Mouse (Mus musculus) layer of hippocampus, postnatal 14 days (tissue): ENCODE measurements at regions not wholly inside any gene's neighbourhood (a gene's known extent, or its start where the extent isn't known, plus 50 kb on each side); places are given as distances from the start of the nearest gene placed in this dataset.

Experiments
- DNase-seq, 2 experiments: peaks; one replicate each; pipeline ENCODE4 v3.0.0; 2021 to 2022; ENCODE audit warnings: low spot score in 2 of 2, mixed read lengths in 1 of 2

DNA sequence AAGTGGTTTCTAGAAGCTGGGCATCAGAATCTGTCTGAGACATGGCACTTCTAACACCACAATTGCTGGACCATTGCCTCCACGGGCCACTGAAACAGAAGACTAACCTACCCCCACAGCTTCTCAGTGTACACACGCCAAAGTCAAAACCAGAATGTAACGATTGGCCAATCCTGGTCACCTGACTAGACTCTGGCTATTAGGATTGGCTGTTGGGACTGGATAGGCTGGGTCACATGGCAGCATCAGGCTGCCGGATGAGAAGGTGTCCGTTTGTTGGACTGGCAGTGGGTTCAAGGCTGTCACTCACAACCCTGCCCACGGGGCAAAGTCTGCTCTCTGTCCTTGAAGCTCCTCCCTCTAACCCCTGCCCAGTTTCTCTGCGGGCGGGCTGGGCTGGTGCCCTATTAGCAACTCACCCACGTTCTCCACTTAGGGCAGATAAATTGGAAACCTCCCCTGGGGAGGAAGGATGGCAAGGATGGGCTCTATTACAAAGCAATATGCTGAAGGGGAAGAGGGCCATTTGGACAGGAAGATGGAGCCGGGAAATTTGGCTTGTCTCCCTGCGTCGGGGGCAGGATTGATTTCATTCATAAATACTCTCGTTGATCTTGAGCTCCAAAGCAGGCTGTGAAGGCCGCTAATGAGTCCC lies 214.3 kb upstream of the Sdk2 start:
- DNase-seq: no peak

- DNase-seq: no peak
These were observed 210.9 kb upstream of the Sdk2 start for GRCm38 (mm10) chr11:114277513-114278304.

- peak in 1 of 2 experiments; percentile 51 for DNase-seq
These were observed 203.7 kb upstream of the Sdk2 start for GRCm38 (mm10) chr11:114270358-114271072.

DNA sequence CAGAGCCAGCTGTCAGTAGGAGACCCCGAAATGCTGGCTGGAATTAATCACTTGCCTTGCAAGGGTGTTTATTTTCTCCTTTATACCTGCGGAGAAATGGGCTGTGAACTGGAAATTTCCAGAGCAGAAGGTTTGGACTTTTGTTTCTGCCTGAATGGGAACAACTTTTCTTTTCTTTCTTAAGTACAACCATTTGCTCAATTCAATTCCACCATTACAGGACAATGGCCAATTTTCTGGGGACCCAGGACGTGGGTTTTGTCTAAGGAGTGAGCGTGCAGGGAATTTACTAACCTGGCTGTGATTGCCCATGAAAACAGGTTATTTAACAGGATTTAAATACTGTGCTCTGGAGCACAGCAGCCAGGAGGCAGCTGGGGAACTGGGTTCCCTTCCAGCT lies 195.1 kb upstream of the Sdk2 start:
- DNase-seq: no peak

- no peak for DNase-seq
These were observed 191.4 kb upstream of the Sdk2 start for GRCm38 (mm10) chr11:114258218-114258617.

DNA sequence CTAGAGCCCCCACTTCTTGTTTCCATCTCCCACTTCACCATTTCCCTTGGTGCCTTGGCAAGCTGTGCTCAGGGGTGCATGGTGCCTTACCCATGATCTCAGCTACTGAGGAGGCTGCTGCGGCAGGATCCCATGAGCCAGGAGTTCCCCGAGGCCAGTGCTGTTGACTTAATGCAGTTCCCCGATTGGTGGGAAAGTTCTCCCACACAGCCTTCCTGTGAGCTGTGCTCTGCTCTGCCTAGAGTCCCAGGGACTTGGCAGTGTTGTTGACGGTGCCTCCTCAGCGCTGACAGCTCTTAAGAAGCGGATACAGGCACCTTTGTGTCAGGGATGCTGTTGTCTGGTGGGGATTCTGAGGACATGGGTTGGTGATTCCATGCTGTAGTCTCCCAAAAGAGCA lies 190.9 kb upstream of the Sdk2 start:
- no peak for DNase-seq

DNA sequence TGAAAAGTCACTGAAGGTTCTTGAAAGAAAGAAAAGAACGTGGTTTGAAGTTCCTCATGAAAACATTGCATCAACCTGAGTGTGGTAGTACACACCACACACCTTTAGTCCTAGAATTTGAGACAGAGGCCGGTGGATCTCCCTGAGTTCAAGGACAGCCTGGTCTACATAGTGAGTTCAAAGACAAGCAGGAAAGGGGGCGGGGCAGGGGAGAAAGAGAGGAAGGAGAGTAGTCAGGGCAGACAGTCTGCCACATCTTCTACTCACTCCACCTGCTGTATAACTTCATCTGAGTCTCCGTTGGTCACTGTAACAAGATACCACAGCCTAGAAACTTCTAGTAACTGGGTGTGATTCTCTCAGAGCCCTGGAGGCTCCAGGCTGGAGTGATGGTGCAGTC lies 190.2 kb upstream of the Sdk2 start:
- DNase-seq: no peak

- no peak for DNase-seq
These were observed 187.5 kb upstream of the Sdk2 start for GRCm38 (mm10) chr11:114254344-114254743.

- DNase-seq: no peak
These were observed 184.8 kb upstream of the Sdk2 start for GRCm38 (mm10) chr11:114251614-114252013.

GRCm38 (mm10) chr11:114249215-114249614 lies 182.4 kb upstream of the Sdk2 start:
- no peak for DNase-seq

GRCm38 (mm10) chr11:114248261-114248898 lies 181.5 kb upstream of the Sdk2 start:
- no peak for DNase-seq

DNA sequence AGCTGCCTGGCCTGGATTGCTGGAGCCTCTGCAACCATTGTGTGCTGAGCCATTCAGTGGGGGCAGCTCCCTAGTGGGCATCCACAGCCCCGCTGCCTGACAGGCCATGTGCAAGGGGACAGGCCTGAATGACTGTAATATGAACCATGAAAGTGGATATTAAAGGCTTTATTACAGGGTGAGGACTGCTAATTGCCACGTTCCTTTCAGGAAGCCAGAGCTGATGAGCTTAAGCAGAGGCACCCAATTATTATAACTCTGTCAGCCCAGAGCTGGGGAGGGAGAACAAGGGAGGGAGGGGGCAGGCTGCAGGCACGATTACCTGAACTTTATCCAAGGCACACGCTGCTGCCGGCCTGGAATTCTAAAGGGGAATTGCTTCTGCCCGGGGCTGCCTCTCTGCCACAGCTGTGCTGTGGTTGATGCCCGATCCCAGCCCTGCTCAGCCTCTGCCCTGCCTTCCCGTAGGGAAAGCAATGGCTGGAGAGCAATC lies 172.5 kb upstream of the Sdk2 start:
- DNase-seq: no peak

GRCm38 (mm10) chr11:114238801-114239200 lies 172.0 kb upstream of the Sdk2 start:
- no peak for DNase-seq

DNA sequence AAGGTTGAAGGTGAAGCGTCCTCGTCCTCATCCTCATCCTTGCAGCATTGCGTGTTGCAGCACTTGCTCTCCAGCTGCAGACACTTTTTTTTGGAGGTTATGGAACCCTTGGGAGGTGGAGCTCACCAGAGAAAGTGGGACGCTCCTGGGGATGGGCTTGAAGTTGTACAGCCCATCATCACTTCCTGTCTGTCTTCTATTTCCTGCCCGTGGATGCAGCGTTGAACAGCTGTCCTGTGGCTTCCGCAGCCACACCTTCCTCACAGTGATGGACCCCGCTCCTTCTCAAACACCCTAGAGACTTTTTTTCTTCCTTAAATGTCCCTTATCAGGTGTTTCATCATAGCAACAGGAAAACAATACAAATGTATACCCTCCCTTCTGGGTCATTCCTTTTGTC lies 171.5 kb upstream of the Sdk2 start:
- no peak for DNase-seq

GRCm38 (mm10) chr11:114234542-114234910 lies 167.7 kb upstream of the Sdk2 start:
- DNase-seq: no peak

DNA sequence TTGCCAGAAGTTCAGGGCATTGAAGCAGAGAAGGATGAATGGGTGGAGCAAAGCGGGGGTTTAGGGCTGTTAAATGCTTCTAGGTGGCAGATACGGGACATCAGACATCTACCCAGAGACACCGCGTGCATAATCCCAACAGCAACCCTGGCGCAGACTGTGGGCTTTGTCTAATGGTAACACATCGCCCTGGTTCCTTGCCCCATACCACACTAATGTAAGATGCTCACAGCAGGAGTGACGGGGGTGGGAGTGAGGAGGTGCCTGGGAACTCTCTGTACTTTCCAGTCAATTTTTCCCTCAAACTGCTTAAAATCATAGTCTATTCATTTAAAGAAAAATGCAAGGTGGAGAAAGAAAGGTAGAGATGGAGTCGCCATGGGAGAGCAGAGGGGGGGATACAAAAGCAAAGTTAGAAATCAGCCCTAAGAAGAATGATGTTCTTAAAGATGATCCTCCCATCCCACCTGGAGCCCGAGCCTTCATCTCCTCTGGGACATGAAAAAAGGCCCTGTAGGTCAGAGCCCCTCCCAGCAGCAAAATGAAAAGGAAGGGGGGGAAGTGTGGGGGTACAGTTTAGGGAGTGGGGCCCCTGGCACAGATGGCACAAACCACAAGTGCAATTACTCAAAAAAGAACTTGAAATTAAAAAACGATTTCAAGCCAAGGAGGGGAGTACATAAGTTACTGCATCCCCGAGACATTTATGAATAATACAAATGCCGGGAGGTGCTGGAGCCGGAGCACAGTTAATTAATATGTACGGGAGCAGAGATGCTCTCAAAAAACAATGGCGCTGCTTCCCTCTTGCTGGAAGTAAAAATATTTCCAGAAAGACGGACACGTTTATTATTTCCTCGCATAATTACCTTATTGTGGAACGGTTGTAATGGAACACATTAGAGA lies 167.0 kb upstream of the Sdk2 start:
- no peak for DNase-seq

DNA sequence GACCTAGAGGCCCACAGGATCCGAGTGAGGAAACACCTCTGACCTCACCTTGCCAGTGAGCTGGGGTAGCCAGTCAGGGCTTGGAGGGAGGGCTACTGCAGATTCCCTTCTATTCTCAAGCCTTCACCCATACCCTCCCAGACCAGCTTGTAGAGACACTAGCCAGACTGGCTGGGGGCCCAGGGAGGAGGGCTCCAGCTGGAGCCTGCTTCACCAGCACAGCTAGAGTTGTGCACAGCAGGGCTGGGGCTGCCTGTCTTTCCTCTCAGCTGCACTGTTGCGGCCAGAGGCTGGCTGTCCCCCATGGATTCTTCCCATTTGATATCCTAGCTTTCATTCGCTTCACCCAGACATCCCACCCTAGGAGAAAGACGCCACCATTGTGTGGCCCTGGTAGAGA lies 165.0 kb upstream of the Sdk2 start:
- DNase-seq: no peak

- DNase-seq: no peak
These were observed 162.9 kb upstream of the Sdk2 start for GRCm38 (mm10) chr11:114229763-114230162.

DNA sequence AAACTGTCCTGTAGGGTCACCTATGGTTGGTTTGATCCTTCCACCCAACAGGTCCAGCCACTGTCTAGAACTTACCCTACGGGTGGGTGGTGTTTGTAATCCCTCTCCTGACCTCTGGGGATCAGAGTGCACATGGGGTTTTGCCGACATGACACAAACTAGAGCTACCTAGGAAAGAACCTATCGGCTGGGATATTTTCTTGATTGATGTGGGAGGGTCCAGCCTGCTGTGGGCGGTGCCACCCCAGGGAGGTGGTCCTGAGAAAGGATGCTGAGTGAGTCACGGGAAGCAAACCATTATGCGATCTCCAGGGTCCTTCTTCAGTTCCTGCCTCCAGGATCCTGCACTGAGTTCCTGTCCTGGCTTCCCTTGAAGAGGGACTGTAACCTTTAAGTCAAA lies 162.3 kb upstream of the Sdk2 start:
- no peak for DNase-seq

GRCm38 (mm10) chr11:114226553-114226952 lies 159.7 kb upstream of the Sdk2 start:
- no peak for DNase-seq

- no peak for DNase-seq
These were observed 157.9 kb upstream of the Sdk2 start for GRCm38 (mm10) chr11:114224706-114225105.
